Mouse (Mus musculus) hindbrain, embryonic 14.5 days (tissue): Measurements from ENCODE around the gene Mlip. TPM values are rescaled to one million over a fixed set of nuclear protein-coding genes. Genes with fewer than 3 reads are reported as not detected.

ENCODE experiments used
- ATAC-seq: fragments of 200-750 bp; cut with Nextera tagmentation; 2 replicates; pipeline ENCODE4 v1.8.0; 2017; ENCODE audit warnings: moderate number of reproducible peaks, mild to moderate bottlenecking, moderate TSS enrichment, moderate library complexity; ENCODE audit not compliant: low FRiP score
- DNase-seq: peaks from one replicate; pipeline ENCODE4 v3.0.0-alpha.2; 2015; ENCODE audit warnings: low spot score
- H3K27ac ChIP-seq: fragments of 300-500 bp; sonication (generic); 2 replicates; pipeline ENCODE4 v1.5.1; 2014; ENCODE audit warnings: mild to moderate bottlenecking, moderate library complexity
- H3K27me3 ChIP-seq: fragments of 300-500 bp; sonication (generic); 2 replicates; pipeline ENCODE4 v1.6.1; 2014; ENCODE audit warnings: mild to moderate bottlenecking, low read length, mixed read lengths; ENCODE audit not compliant: control insufficient read depth, insufficient read depth
- H3K36me3 ChIP-seq: fragments of 300-500 bp; sonication (generic); replicated peaks from 2 replicates; pipeline ENCODE4 v1.6.1; 2014; ENCODE audit not compliant: control insufficient read depth, insufficient read depth
- H3K4me1 ChIP-seq: fragments of 300-500 bp; sonication (generic); replicated peaks from 2 replicates; pipeline ENCODE4 v1.6.1; 2014; ENCODE audit warnings: antibody characterized with exemption, low read length, mixed read lengths; ENCODE audit not compliant: control insufficient read depth, insufficient read depth
- H3K4me2 ChIP-seq: fragments of 300-500 bp; sonication (generic); replicated peaks from 2 replicates; pipeline ENCODE4 v1.6.1; 2014; ENCODE audit warnings: mild to moderate bottlenecking, moderate library complexity
- H3K4me3 ChIP-seq: fragments of 300-500 bp; sonication (generic); replicated peaks from 2 replicates; pipeline ENCODE4 v1.5.1; 2014; ENCODE audit warnings: mild to moderate bottlenecking, low read length
- H3K9ac ChIP-seq: fragments of 300-500 bp; sonication (generic); 2 replicates; pipeline ENCODE4 v1.6.1; 2014
- H3K9me3 ChIP-seq: fragments of 300-500 bp; sonication (generic); 2 replicates; pipeline ENCODE4 v1.6.1; 2016; ENCODE audit warnings: low read length; ENCODE audit not compliant: control insufficient read depth
- WGBS: fragments of 180-500 bp; shearing (Covaris S2); extraction: QIAGEN DNeasy Blood & Tissue Kit; methylation state at CpG from one replicate; pipeline ENCODE4 v1.1.7; 2014; 5-methylcytosine and 5-hydroxymethylcytosine counted together
- polyA plus RNA-seq: library from polyadenylated mRNA; unstranded; fragments of >200 nt; fragmentation: Nextera tagmentation; extraction: Ambion mirVana; gene quantifications from 2 replicates; pipeline ENCODE4 v1.2.1, GENCODE M21; 2014

Mlip gene
- polyA plus RNA-seq, 1 experiment from 2014 or later = 1.4 TPM

DNA sequence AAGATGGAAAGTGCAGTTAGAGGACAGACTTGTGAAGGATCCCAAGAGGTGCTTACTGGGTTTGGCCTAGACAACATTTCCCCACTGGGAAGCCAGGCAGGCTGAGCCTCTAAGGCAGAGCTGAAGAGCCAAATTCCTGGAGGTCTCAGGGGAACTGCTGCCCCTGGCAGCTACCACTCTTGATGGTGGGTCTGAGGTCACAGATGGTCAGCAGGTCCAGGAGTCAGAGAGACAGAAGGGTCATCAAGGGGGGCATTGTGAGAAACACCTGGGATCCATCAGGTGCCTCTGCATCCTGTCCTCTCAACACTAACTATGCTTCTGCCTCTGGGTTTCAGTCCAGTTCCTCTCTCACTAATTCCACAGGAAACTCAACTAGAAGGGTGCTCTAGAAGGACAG lies 10.1 kb upstream of the Mlip start:
- Histone ChIP-seq H3K36me3 (no peaks in the 10 kb centered on the region), H3K4me1 (no peaks in the 10 kb centered on the region), H3K27me3 (no peaks in the 10 kb centered on the region), H3K27ac (no peak overlapping the region), H3K4me2 (no peak overlapping the region), H3K4me3 (no peak overlapping the region), H3K9ac (no peak overlapping the region), H3K9me3 (no peaks in the 10 kb centered on the region)
- ATAC-seq = no peak
- no peak for DNase-seq

DNA sequence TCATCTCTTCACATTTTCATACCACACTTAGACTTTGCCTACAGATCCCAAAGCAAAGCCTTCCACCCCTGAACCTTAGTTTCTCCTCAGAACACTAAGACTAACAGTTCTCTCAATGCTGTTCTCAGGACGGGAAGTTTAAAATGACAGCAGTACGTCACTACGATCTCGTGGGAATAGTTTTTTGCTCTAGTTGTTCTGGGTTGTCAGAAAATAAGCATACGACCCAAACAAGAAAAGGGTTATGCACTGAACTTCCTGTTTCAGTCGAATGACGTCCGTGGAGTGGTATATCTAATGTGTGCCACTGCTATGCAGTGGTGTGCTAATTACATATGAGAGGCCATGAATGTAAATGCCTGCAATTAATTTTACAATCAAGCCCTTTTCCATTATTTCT lies 7.9 kb upstream of the Mlip start:
- Histone ChIP-seq H3K27ac (no peak overlapping the region), H3K27me3 (no peaks in the 10 kb centered on the region), H3K9me3 (no peaks in the 10 kb centered on the region), H3K36me3 (no peaks in the 10 kb centered on the region), H3K9ac (no peak overlapping the region), H3K4me2 (no peak overlapping the region), H3K4me3 (no peak overlapping the region), H3K4me1 (no peaks in the 10 kb centered on the region)
- 80% methylated on average over 8 of the region's 8 CpGs for WGBS
- no peak for ATAC-seq
- DNase-seq = no peak

DNA sequence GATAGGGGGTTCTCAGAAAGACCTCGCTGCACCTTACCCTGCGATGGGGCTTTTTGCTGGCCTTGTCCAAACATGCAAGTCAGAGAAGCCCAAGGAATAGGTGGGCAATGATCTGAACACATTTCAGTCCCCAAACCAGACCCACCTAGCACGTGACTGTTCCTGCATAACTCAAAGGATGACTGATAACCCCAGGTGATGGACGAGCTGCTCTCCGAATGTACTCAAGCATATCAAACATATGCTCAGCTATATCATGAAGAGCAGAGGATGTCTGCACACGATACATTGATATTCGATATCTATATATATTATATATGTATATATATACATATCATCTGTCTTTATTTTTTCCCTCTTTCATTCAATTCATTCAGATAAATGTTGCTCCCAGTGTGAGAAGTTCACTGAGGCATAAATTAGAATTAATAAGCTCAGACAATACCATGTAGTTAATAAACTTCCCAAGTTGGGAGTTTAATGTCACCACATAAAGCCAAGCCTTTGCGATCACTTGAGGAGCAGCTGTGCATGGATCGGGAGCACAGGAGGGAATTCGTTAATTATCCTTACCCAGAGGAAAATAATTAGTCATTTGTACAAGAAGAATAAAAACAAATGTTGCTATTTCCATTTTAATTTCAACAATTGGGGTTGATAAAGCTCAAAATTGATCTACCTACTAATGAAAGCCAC lies 6.7 kb upstream of the Mlip start:
- Histone ChIP-seq H3K9ac (no peak overlapping the region), H3K4me1 (no peaks in the 10 kb centered on the region), H3K4me3 (no peak overlapping the region), H3K4me2 (no peak overlapping the region), H3K27ac (no peak overlapping the region), H3K36me3 (no peaks in the 10 kb centered on the region), H3K9me3 (no peaks in the 10 kb centered on the region), H3K27me3 (no peaks in the 10 kb centered on the region)
- ATAC-seq (no peak), DNase-seq (no peak)
- 74% methylated on average over 10 of the region's 10 CpGs for WGBS

DNA sequence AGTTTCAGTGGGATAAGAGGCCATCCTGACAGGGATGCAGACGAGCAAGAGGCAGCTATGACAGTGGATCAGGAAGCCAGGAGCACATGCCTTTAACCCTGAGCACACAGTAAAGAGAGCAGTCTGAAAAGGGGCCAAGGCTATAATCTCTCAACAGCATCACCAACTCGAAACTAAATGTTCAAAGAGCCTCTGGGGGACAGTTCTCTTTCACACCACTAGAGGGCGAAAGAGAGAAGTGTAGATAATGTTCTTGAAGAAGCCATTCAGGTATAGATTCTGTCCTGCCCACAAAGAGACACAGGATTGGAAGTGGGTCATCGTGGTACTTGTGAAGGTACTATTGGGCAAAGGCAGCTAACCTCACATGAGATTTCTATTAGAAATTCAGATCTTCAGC lies 1.2 kb upstream of the Mlip start:
- DNase-seq (no peak), ATAC-seq (no peak)
- Histone ChIP-seq H3K36me3 (no peaks in the 10 kb centered on the region), H3K27me3 (no peaks in the 10 kb centered on the region), H3K4me2 (no peak overlapping the region), H3K27ac (no peak overlapping the region), H3K9ac (no peak overlapping the region), H3K4me3 (no peak overlapping the region), H3K9me3 (0 out of 2 replicates have a peak, but pooled peaks cover 4% of the 10 kb centered on the region), H3K4me1 (no peaks in the 10 kb centered on the region)
- 85% methylated on average over 4 of the region's 4 CpGs for WGBS

DNA sequence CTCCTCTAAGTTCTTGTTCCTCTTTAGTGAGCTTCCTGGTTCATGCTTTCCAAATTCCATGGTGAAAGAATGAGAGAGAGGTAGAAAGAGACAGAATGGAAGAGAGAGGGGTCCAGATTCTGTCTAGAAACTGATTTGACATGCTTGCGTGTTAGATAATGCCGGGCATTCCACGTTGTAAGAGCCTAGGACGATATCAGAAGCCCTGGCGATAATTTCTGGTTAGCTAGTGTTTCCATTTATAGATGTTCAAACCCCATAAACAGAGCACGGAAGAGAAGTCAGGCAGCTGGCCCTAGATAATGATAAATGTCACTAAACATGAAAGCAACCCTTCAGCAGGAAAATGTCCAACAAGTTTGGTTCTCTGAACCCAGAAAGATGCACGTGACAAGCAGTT lies 5.1 kb downstream of the Mlip start:
- ATAC-seq (no peak), DNase-seq (no peak)
- Histone ChIP-seq H3K9me3 (no peaks in the 10 kb centered on the region), H3K9ac (no peak overlapping the region), H3K27me3 (no peaks in the 10 kb centered on the region), H3K4me3 (no peak overlapping the region), H3K4me2 (no peak overlapping the region), H3K36me3 (no peaks in the 10 kb centered on the region), H3K27ac (no peak overlapping the region), H3K4me1 (no peaks in the 10 kb centered on the region)
- WGBS = 83% methylated on average over 7 of the region's 7 CpGs

DNA sequence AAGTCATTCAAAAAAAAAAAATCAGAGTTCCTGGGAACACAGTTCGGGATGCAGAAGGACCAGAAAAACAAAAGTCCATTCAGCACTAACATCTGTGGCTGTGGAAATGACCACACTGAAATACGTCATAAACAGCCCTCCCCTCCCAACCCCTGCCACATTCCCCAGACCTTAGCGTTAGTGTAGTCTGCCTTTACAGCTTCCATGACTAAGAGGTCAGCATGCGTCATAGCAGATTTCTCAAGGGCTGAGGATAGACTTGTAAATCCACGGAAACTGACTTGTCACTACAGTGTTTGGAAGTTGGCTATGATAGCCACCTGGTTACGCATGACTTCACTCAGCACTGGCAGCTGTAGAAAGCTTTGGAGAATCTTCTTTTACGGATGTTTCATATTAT lies 8.5 kb downstream of the Mlip start:
- H3K27me3 ChIP-seq = no peaks in the 10 kb centered on the region
- no peak overlapping the region for H3K4me3 ChIP-seq
- no peak overlapping the region for H3K27ac ChIP-seq
- H3K9me3 ChIP-seq = no peaks in the 10 kb centered on the region
- DNase-seq (no peak), ATAC-seq (no peak)
- no peaks in the 10 kb centered on the region for H3K36me3 ChIP-seq
- no peak overlapping the region for H3K4me2 ChIP-seq
- 74% methylated on average over 7 of the region's 7 CpGs for WGBS
- H3K9ac ChIP-seq = no peak overlapping the region
- H3K4me1 ChIP-seq = peaks cover 9% of the 10 kb centered on the region; the same call in 1 of the 2 replicates

DNA sequence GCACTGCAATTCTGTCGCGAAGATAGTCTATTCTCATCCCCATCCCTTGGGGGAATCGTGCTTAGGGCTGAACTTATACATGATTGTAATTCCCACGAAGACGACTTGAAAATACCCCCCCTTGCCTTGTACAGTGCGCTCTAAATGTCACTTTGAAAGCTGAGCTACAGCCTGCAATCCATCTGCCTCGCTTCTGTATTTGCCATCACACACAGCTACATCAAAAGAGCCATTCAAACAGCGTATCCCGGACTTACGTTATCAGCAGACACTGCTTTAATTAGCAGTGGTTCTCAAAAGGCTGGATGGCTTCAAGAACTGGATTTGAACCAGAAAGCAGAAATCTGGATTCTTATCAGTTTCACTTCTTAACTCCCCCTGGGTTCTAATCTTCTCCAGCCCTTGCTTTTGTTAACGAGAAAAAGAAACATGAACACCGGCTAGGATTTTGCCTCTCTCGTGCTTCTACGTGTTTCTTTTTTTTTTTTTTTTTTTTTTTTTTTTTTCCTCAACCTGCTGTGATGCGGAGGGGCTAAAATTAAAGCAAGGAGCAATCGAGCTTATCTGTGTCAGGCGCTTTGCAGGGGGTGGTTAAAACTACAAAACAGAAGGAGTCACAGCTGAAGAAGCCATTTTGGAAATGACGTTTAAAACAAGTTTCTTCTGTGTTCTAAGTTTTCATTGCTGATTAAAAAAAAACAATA lies 12.5 kb downstream of the Mlip start:
- Histone ChIP-seq H3K4me3 (peak overlapping the region; percentile 2), H3K9me3 (no peaks in the 10 kb centered on the region), H3K27me3 (no peaks in the 10 kb centered on the region), H3K27ac (peak overlapping the region; percentile 49), H3K36me3 (no peaks in the 10 kb centered on the region), H3K4me2 (peak overlapping the region; percentile 40), H3K9ac (no peak overlapping the region), H3K4me1 (peaks cover 9% of the 10 kb centered on the region; the same call in 1 of the 2 replicates)
- ATAC-seq = peak; percentile 62
- WGBS = 26% methylated on average over 18 of the region's 18 CpGs
- DNase-seq = peak; percentile 53

DNA sequence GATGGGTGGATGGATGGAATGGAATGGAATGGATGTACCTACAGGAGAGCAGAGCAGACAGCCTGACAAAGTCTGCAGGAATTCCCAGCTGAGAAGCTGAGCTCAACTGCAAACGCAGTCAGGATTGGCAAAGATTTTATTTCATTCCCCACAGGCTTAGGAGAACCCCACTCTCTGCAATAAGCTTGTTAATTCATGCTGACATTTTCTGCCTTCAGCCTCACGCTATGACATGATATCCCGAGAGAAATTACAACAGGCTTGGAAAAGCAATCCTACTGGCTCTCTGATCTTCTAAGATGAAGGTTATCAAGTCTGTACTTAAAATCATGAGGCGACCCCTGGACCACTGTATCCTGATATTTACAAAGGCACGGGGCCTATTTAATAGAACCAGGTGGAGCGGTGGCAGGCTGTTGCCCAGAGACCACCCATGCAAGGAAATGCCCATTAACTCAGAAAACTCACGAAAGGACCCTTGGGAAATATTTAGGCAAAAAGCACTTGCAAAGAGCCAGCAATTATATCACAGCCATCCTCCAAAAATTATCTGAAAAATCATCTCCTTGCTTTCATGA lies 13.1 kb downstream of the Mlip start:
- H3K9me3 ChIP-seq = no peaks in the 10 kb centered on the region
- ATAC-seq = peak; percentile 41; the same call in 1 of the 2 replicates
- peak overlapping the region; percentile 49 for H3K27ac ChIP-seq
- H3K4me2 ChIP-seq = peak overlapping the region; percentile 40
- H3K9ac ChIP-seq = no peak overlapping the region
- no peaks in the 10 kb centered on the region for H3K27me3 ChIP-seq
- peak overlapping the region; percentile 2 for H3K4me3 ChIP-seq
- 49% methylated on average over 7 of the region's 7 CpGs for WGBS
- peaks cover 9% of the 10 kb centered on the region; the same call in 1 of the 2 replicates for H3K4me1 ChIP-seq
- DNase-seq = peak; percentile 56
- no peaks in the 10 kb centered on the region for H3K36me3 ChIP-seq

DNA sequence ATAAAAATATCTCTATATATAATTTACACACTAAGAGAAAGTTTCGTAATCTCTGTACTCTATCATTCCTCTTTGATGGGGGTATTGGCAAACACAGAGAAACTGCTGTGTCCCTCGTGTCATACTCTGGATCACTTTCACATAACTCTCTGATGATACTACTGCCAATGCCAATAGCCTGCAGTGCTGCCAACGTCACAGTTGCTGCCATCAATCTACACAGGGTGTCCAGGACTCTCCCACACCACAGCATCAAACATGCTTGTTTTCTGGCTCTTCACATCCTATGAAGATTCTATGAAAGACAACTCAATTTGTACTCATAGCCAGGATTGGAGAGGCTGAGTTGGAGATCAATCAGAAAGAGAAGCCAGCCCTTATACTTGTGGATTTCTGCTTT lies 17.4 kb downstream of the Mlip start:
- H3K36me3 ChIP-seq = no peaks in the 10 kb centered on the region
- no peak overlapping the region for H3K4me3 ChIP-seq
- H3K4me1 ChIP-seq = peaks cover 9% of the 10 kb centered on the region; the same call in 1 of the 2 replicates
- H3K9me3 ChIP-seq = peaks cover 7% of the 10 kb centered on the region; the same call in 1 of the 2 replicates
- ATAC-seq = no peak
- no peaks in the 10 kb centered on the region for H3K27me3 ChIP-seq
- DNase-seq = no peak
- H3K9ac ChIP-seq = no peak overlapping the region
- no peak overlapping the region for H3K4me2 ChIP-seq
- WGBS = 82% methylated on average over 3 of the region's 3 CpGs
- H3K27ac ChIP-seq = no peak overlapping the region
